Mouse (Mus musculus) forebrain, embryonic 12.5 days (tissue): ENCODE results near the gene Sval2. TPM values are rescaled to one million over a fixed set of nuclear protein-coding genes. Genes with fewer than 3 reads are reported as not detected.

Experiments used
- ATAC-seq: fragments of 200-750 bp; cut with Nextera tagmentation; 2 replicates; pipeline ENCODE4 v1.8.0; 2017; ENCODE audit warnings: moderate TSS enrichment; ENCODE audit not compliant: low FRiP score
- H3K27ac ChIP-seq: fragments of 300-500 bp; sonication (generic); 2 replicates; pipeline ENCODE4 v1.5.1; 2016; ENCODE audit warnings: mild to moderate bottlenecking
- H3K27me3 ChIP-seq: fragments of 300-500 bp; sonication (generic); 2 replicates; pipeline ENCODE4 v1.6.1; 2016; ENCODE audit warnings: mild to moderate bottlenecking
- H3K36me3 ChIP-seq: fragments of 300-500 bp; sonication (generic); replicated peaks from 2 replicates; pipeline ENCODE4 v1.6.1; 2016; ENCODE audit warnings: mild to moderate bottlenecking
- H3K4me1 ChIP-seq: fragments of 300-500 bp; sonication (generic); 2 replicates; pipeline ENCODE4 v1.6.1; 2016
- H3K4me2 ChIP-seq: fragments of 300-500 bp; sonication (generic); 2 replicates; pipeline ENCODE4 v1.6.1; 2016; ENCODE audit warnings: mild to moderate bottlenecking, moderate library complexity
- H3K4me3 ChIP-seq: fragments of 300-500 bp; sonication (generic); replicated peaks from 2 replicates; pipeline ENCODE4 v1.5.1; 2016; ENCODE audit warnings: mild to moderate bottlenecking
- H3K9ac ChIP-seq: fragments of 300-500 bp; sonication (generic); 2 replicates; pipeline ENCODE4 v1.6.1; 2016; ENCODE audit warnings: mild to moderate bottlenecking
- H3K9me3 ChIP-seq: fragments of 300-500 bp; sonication (generic); 2 replicates; pipeline ENCODE4 v1.6.1; 2016
- whole genome bisulfite sequencing: fragments of 180-500 bp; shearing (Covaris S2); methylation state at CpG from one replicate; pipeline ENCODE4 v1.1.7; 2016; 5-methylcytosine and 5-hydroxymethylcytosine counted together
- polyA plus RNA-seq: library from polyadenylated mRNA; unstranded; fragments of >200 nt; fragmentation: Nextera tagmentation; extraction: Ambion mirVana; gene quantifications from 2 replicates; pipeline ENCODE4 v1.2.1, GENCODE M21; 2016

The Sval2 gene
- polyA plus RNA-seq = not detected in 2 replicates

DNA sequence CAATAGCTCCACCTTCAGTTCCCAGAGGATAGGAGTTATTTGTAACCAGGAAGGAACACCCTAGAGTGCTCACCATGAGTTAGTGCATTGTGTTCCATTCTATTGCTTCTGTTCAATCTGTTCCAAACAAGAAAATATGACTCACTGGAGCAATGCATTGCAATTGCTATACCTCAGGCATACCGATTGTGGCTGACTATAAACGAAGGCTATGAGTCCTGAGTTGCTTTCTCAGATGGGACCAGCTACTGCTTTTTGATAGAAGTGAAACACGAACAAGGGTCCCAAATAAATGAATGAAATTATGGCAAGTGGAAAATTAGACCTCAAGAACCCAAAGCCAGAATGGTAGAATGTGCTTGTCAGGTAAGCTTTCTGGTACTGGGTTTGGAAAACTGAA, at the start of gene Sval2:
Gene Sval2, plus strand, starts transcription at position 301 of the 400 bp plus-strand sequence.
- ATAC-seq = no peak
- WGBS = 86% methylated on average over 3 of the region's 3 CpGs
- H3K9ac ChIP-seq = no peak within 1 kb of the TSS
- H3K27ac ChIP-seq = no peak within 1 kb of the TSS
- no peak within 1 kb of the TSS for H3K4me2 ChIP-seq
- H3K36me3 ChIP-seq = no peaks in the 10 kb centered on the region
- no peaks in the 10 kb centered on the region for H3K4me1 ChIP-seq
- no peaks in the 10 kb centered on the region for H3K27me3 ChIP-seq
- H3K4me3 ChIP-seq = no peak within 1 kb of the TSS
- no peaks in the 10 kb centered on the region for H3K9me3 ChIP-seq

GRCm38 (mm10) chr6:41824086-41824485, 28.7 kb upstream of the Sval2 start:
- ATAC-seq = no peak
- Histone ChIP-seq H3K4me2 (no peak overlapping the region), H3K36me3 (no peaks in the 10 kb centered on the region), H3K9me3 (no peaks in the 10 kb centered on the region), H3K27me3 (no peaks in the 10 kb centered on the region), H3K9ac (no peak overlapping the region), H3K27ac (no peak overlapping the region), H3K4me1 (no peaks in the 10 kb centered on the region), H3K4me3 (no peak overlapping the region)

DNA sequence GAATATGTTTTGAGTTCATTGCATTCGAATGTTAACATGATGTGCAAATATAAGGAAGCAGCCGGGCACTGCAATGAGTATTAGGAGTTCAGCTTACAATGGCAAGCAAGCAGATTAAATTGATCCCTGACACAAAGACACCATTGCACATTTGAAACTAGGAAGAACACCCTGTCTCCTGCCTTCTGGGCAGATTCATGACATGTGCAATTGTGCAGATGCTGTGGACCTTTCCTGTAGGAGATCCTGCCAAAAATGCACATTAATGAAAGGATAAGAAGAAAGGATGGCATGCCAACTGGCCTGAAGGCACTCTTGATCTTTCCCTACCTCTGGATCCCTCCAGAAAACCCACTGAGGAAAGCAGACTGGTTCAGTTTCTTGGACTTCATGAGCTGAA, 23.3 kb upstream of the Sval2 start:
- Histone ChIP-seq H3K4me2 (no peak overlapping the region), H3K9me3 (no peaks in the 10 kb centered on the region), H3K27me3 (no peaks in the 10 kb centered on the region), H3K4me1 (no peaks in the 10 kb centered on the region), H3K4me3 (no peak overlapping the region), H3K36me3 (no peaks in the 10 kb centered on the region), H3K9ac (no peak overlapping the region), H3K27ac (no peak overlapping the region)
- ATAC-seq = no peak
- WGBS = 76% methylated on average over 2 of the region's 2 CpGs

GRCm38 (mm10) chr6:41847235-41847634, 5.6 kb upstream of the Sval2 start, which contains the start of gene Pip:
Gene Pip (plus strand): TSS chr6:41847535.
- Histone ChIP-seq H3K4me1 (no peaks in the 10 kb centered on the region), H3K4me2 (no peak within 1 kb of the TSS), H3K27ac (no peak within 1 kb of the TSS), H3K27me3 (no peaks in the 10 kb centered on the region), H3K9me3 (no peaks in the 10 kb centered on the region), H3K4me3 (no peak within 1 kb of the TSS), H3K9ac (no peak within 1 kb of the TSS), H3K36me3 (no peaks in the 10 kb centered on the region)
- ATAC-seq = no peak
- WGBS = 87% methylated on average over 2 of the region's 2 CpGs

GRCm38 (mm10) chr6:41864038-41864437, 11.2 kb downstream of the Sval2 start:
- no peaks in the 10 kb centered on the region for H3K36me3 ChIP-seq
- ATAC-seq = no peak
- no peak overlapping the region for H3K4me2 ChIP-seq
- no peak overlapping the region for H3K4me3 ChIP-seq
- no peak overlapping the region for H3K9ac ChIP-seq
- H3K4me1 ChIP-seq = no peaks in the 10 kb centered on the region
- H3K27ac ChIP-seq = no peak overlapping the region
- H3K27me3 ChIP-seq = no peaks in the 10 kb centered on the region
- 77% methylated on average over 2 of the region's 2 CpGs for WGBS
- no peaks in the 10 kb centered on the region for H3K9me3 ChIP-seq

DNA sequence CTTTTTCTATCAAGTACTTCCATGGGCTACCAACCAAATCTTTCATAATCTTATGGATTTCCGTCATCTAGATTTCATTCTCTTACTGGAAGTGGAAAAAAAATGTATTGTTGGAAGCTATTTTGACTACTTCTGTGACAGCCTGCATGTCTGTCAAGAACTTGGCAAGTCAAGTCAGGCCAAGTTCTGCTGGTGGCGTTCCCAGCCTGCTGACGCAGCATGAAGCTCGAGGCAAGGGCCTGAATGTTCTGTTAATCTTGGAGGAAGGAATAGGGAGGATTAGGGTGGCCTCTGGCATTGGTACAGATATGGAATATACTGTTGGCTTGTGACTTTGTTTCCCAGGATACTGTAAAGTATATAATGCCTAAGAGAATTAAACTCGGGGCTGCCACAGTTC, 58.8 kb downstream of the Sval2 start:
- WGBS = 82% methylated on average over 5 of the region's 5 CpGs
- no peaks in the 10 kb centered on the region for H3K36me3 ChIP-seq
- H3K4me2 ChIP-seq = no peak overlapping the region
- H3K27ac ChIP-seq = no peak overlapping the region
- ATAC-seq = no peak
- H3K9me3 ChIP-seq = no peaks in the 10 kb centered on the region
- no peak overlapping the region for H3K4me3 ChIP-seq
- H3K4me1 ChIP-seq = no peaks in the 10 kb centered on the region
- no peak overlapping the region for H3K9ac ChIP-seq
- no peaks in the 10 kb centered on the region for H3K27me3 ChIP-seq

Other genes with a start within 250 kb of the Sval2 start
- 17.7 and 18.4 TPM in 2 replicates for gene Ephb6, start 247.5 kb upstream of the Sval2 start, polyA plus RNA-seq
- gene Trpv6, start 216.6 kb upstream of the Sval2 start, polyA plus RNA-seq = 0.31 and 0.52 TPM in 2 replicates
- not detected in 2 replicates for gene Trpv5, start 172.2 kb upstream of the Sval2 start, polyA plus RNA-seq
- gene Llcfc1, start 168.6 kb upstream of the Sval2 start, polyA plus RNA-seq = not detected in 2 replicates
- gene Kel, start 148.7 kb upstream of the Sval2 start, polyA plus RNA-seq = 5.8 and 7.5 TPM in 2 replicates
- gene Olfr459, start 77.8 kb upstream of the Sval2 start, polyA plus RNA-seq = not detected in 2 replicates
- not detected in 2 replicates for gene Pip, start 5.5 kb upstream of the Sval2 start, polyA plus RNA-seq
- gene Sval1, start 98.6 kb downstream of the Sval2 start, polyA plus RNA-seq = not detected in 2 replicates
- gene Sval3, start 115.2 kb downstream of the Sval2 start, polyA plus RNA-seq = not detected in 2 replicates
- gene Sva, start 185.4 kb downstream of the Sval2 start, polyA plus RNA-seq = not detected in 2 replicates